Mouse (Mus musculus) yolk sac, embryonic 10.5 days (tissue): ENCODE data around the gene Exd2.
"Not testable (repeated sequence)": the region's sequence is repeated elsewhere in the genome, so short reads cannot be mapped to it uniquely, and the experiment has no call there.

Experiments used
- DNase-seq: peaks from one replicate; pipeline ENCODE4 v3.0.0-alpha.2; 2017; ENCODE audit warnings: low spot score

The Exd2 gene

GRCm38 (mm10) chr12:80462942-80463651 is at the start of gene Exd2:
Exd2 (plus strand) TSS chr12:80463095.
- DNase-seq = peak; percentile 90

GRCm38 (mm10) chr12:80415100-80415499 is 47.8 kb upstream of the Exd2 start:
- DNase-seq = no peak

- no peak for DNase-seq
Measured at GRCm38 (mm10) chr12:80427683-80428082, 35.2 kb upstream of the Exd2 start.

GRCm38 (mm10) chr12:80433266-80433665 is 29.6 kb upstream of the Exd2 start:
- DNase-seq = no peak

GRCm38 (mm10) chr12:80434601-80434960 is 28.3 kb upstream of the Exd2 start:
- DNase-seq = no peak

GRCm38 (mm10) chr12:80434961-80435691 is 27.8 kb upstream of the Exd2 start:
- peak; percentile 85 for DNase-seq

- DNase-seq = peak; percentile 61
Measured at GRCm38 (mm10) chr12:80435887-80436286, 27.0 kb upstream of the Exd2 start.

GRCm38 (mm10) chr12:80436336-80436976 is 26.4 kb upstream of the Exd2 start, which contains the start of gene Dcaf5:
Dcaf5 (minus strand) TSS chr12:80436601.
- peak; percentile 85 for DNase-seq

- peak; percentile 27 for DNase-seq
Measured at GRCm38 (mm10) chr12:80437051-80437675, 25.7 kb upstream of the Exd2 start.

GRCm38 (mm10) chr12:80440957-80441356 is 21.9 kb upstream of the Exd2 start:
- no peak for DNase-seq

- no peak for DNase-seq
Measured at GRCm38 (mm10) chr12:80444525-80445109, 18.3 kb upstream of the Exd2 start.

- no peak for DNase-seq
Measured at GRCm38 (mm10) chr12:80453506-80453905, 9.4 kb upstream of the Exd2 start.

GRCm38 (mm10) chr12:80458033-80458432 is 4.9 kb upstream of the Exd2 start:
- no peak for DNase-seq

GRCm38 (mm10) chr12:80462292-80462896 is 501 bp upstream of the Exd2 start:
- DNase-seq = not testable (repeated sequence)

GRCm38 (mm10) chr12:80463666-80464269 is 873 bp downstream of the Exd2 start:
- DNase-seq = peak; percentile 42

GRCm38 (mm10) chr12:80470206-80470605 is 7.3 kb downstream of the Exd2 start:
- DNase-seq = no peak

- DNase-seq = no peak
Measured at GRCm38 (mm10) chr12:80471926-80472325, 9.0 kb downstream of the Exd2 start.

GRCm38 (mm10) chr12:80473731-80474130 is 10.8 kb downstream of the Exd2 start:
- no peak for DNase-seq

GRCm38 (mm10) chr12:80479986-80480385 is 17.1 kb downstream of the Exd2 start:
- no peak for DNase-seq

GRCm38 (mm10) chr12:80483397-80483796 is 20.5 kb downstream of the Exd2 start:
- DNase-seq = no peak

GRCm38 (mm10) chr12:80493311-80493710 is 30.4 kb downstream of the Exd2 start:
- no peak for DNase-seq
